Mouse (Mus musculus): ENCODE results near the gene Acap2.

DNA sequence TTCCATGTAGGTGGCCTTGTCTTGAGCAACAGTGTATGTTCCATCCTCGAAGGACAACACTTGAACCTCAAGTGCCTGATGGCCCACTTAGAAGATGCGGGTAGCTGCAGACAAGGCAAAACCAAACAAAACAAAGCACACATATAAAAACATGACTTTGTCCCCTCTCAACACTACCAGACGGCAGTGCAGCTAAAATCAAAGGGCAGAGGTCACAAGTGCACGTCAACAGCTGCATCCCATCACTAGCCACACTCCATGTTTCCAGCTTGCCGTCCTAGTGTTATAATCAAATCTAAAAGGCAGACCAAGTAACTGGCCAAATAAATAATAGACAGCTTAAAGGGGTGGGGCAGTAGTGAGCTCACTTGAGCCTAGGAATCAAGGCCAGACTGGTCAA lies 69.5 kb downstream of the Acap2 start:
- no peak for TF ChIP-seq FLI1 (IDR thresholded peaks at IDR 0.05; ENCODE audit: low read length)
- TF ChIP-seq GATA1 (IDR thresholded peaks at IDR 0.05; ENCODE audit: borderline replicate concordance, low read length): no peak

Measured in megakaryocyte, embryonic 14.5 days (primary cell).